In the genomic region with DNA sequence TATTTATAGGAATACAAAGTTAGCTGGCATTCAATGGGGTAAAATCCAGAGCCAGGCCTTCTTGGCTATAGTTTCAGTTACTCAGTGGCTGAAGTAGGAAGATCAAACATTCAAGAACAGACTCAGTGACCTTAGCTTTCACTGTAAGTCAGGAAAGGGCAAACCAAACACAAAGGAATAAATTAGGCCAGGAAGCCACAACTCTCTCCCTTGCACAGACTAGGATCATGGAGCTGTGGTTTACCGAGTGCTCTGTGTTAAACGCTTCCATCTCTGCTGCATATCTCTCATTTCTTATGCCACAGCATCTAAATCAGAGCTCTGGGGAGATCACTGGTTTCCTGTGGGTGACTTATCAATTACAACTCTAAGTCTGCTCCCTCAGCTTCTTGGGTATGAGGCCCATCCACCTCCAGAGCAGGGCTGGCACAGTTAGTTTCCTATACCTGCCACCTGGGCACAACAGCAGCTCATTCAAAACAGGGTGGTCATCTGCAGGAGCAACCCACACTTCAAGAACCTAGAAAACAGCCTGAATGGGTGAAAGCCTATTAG, we compare ENCODE assay signal across 9 mouse cellular contexts. TPM values are rescaled to one million over a fixed set of nuclear protein-coding genes. Genes with fewer than 3 reads are reported as not detected.
DNase-seq lines count a peak whose midpoint lies in the region; ATAC-seq and TF ChIP-seq lines count a peak whose summit lies in the region.
"Had no signal": no experiment of that assay in that cellular context is flagged by ENCODE, and none has a peak within 500 bp of the region (broad histone marks: within the 10 kb centered on the region; RNA-seq: fewer than 3 reads in every experiment).

No protein-coding gene starts in this region.

- no peaks in the 10 kb centered on the region for H3K36me3 ChIP-seq in liver, embryonic 16.5 days (ENCODE audit: control insufficient read depth, insufficient read depth)
- no peaks in the 10 kb centered on the region for H3K36me3 ChIP-seq in liver, embryonic 12.5 days
- no peaks in the 10 kb centered on the region for H3K36me3 ChIP-seq in forebrain, embryonic 12.5 days (replicated peaks)
- no peaks in the 10 kb centered on the region for H3K36me3 ChIP-seq in intestine, embryonic 14.5 days (ENCODE audit: control insufficient read depth, insufficient read depth, low read length)
- no peaks in the 10 kb centered on the region for H3K36me3 ChIP-seq in neural tube, embryonic 15.5 days

- no peak overlapping the region for H3K9ac ChIP-seq in liver, embryonic 16.5 days (ENCODE audit: low read depth, low read length)
- H3K9ac ChIP-seq in liver, embryonic 12.5 days, result no peak overlapping the region
- H3K9ac ChIP-seq in forebrain, embryonic 12.5 days, result 0 out of 2 replicates have a peak overlapping the region, but pooled peaks have one; percentile 17
- H3K9ac ChIP-seq in intestine, embryonic 14.5 days (ENCODE audit: low read length), result no peak overlapping the region
- H3K9ac ChIP-seq in neural tube, embryonic 15.5 days (replicated peaks), result no peak overlapping the region

- no peak overlapping the region for H3K4me3 ChIP-seq in liver, embryonic 16.5 days (ENCODE audit: low read depth, low read length)
- no peak overlapping the region for H3K4me3 ChIP-seq in liver, embryonic 12.5 days
- no peak overlapping the region for H3K4me3 ChIP-seq in forebrain, embryonic 12.5 days (replicated peaks)
- no peak overlapping the region for H3K4me3 ChIP-seq in intestine, embryonic 14.5 days (ENCODE audit: low read depth, low read length)
- H3K4me3 ChIP-seq in neural tube, embryonic 15.5 days (replicated peaks), result no peak overlapping the region
- H3K4me3 ChIP-seq in layer of hippocampus, adult 2 months, result no peak overlapping the region

- H3K27me3 ChIP-seq in liver, embryonic 16.5 days (ENCODE audit: control insufficient read depth, insufficient read depth, low read depth, low read length), result no peaks in the 10 kb centered on the region
- no peaks in the 10 kb centered on the region for H3K27me3 ChIP-seq in liver, embryonic 12.5 days (replicated peaks)
- H3K27me3 ChIP-seq in forebrain, embryonic 12.5 days, result no peaks in the 10 kb centered on the region
- no peaks in the 10 kb centered on the region for H3K27me3 ChIP-seq in intestine, embryonic 14.5 days (replicated peaks; ENCODE audit: control insufficient read depth, insufficient read depth, low read length)
- H3K27me3 ChIP-seq in neural tube, embryonic 15.5 days (replicated peaks), result no peaks in the 10 kb centered on the region

- H3K4me1 ChIP-seq in liver, embryonic 16.5 days (ENCODE audit: control insufficient read depth, low read depth, low read length), result peaks cover 18% of the 10 kb centered on the region
- H3K4me1 ChIP-seq in liver, embryonic 12.5 days, result peaks cover 44% of the 10 kb centered on the region
- H3K4me1 ChIP-seq in forebrain, embryonic 12.5 days, result peaks cover 41% of the 10 kb centered on the region
- peaks cover 32% of the 10 kb centered on the region for H3K4me1 ChIP-seq in intestine, embryonic 14.5 days (replicated peaks; ENCODE audit: control insufficient read depth, insufficient read depth, low read length)
- peaks cover 26% of the 10 kb centered on the region for H3K4me1 ChIP-seq in neural tube, embryonic 15.5 days

- ATAC-seq in liver, embryonic 16.5 days (ENCODE audit: low read depth), result no peak
- ATAC-seq in liver, embryonic 12.5 days, result no peak
- no peak for ATAC-seq in forebrain, embryonic 12.5 days (ENCODE audit: low FRiP score)
- ATAC-seq in intestine, embryonic 14.5 days (replicated peaks; ENCODE audit: low FRiP score, low TSS enrichment, low read depth), result no peak
- no peak for ATAC-seq in neural tube, embryonic 15.5 days (ENCODE audit: low FRiP score)

- peak overlapping the region; percentile 28; the same call in 1 of the 2 replicates for H3K27ac ChIP-seq in liver, embryonic 16.5 days (ENCODE audit: low read length)
- H3K27ac ChIP-seq in liver, embryonic 12.5 days, result no peak overlapping the region
- H3K27ac ChIP-seq in forebrain, embryonic 12.5 days, result peak overlapping the region; percentile 81
- H3K27ac ChIP-seq in intestine, embryonic 14.5 days (ENCODE audit: low read depth), result 0 out of 2 replicates have a peak overlapping the region, but pooled peaks have one; percentile 5
- H3K27ac ChIP-seq in neural tube, embryonic 15.5 days (replicated peaks), result peak overlapping the region; percentile 66
- no peak overlapping the region; the same call in 1 of the 2 replicates for H3K27ac ChIP-seq in layer of hippocampus, adult 2 months

- TF ChIP-seq CTCF in layer of hippocampus, adult 2 months (conservative IDR thresholded peaks at IDR 0.05), result no peak

- no peak for DNase-seq in intestine, embryonic 14.5 days (ENCODE audit: low spot score)
- no peak for DNase-seq in layer of hippocampus, adult 2 months (ENCODE audit: low spot score in 2 of 2)
- DNase-seq in spleen, postnatal 36 days (ENCODE audit: low spot score in 2 of 2), result no peak
- DNase-seq: right cerebral cortex, postnatal 14 days; thymus, postnatal 4 days had no signal

- 19% methylated on average over 2 of the region's 2 CpGs for WGBS in liver, embryonic 16.5 days (ENCODE audit: insufficient replicate concordance)
- 22% methylated on average over 2 of the region's 2 CpGs for WGBS in liver, embryonic 12.5 days (ENCODE audit: insufficient replicate concordance)
- 67% methylated on average over 2 of the region's 2 CpGs for WGBS in forebrain, embryonic 12.5 days
- 72% methylated on average over 2 of the region's 2 CpGs for WGBS in intestine, embryonic 14.5 days
- 53% methylated on average over 2 of the region's 2 CpGs for WGBS in neural tube, embryonic 15.5 days

- no peaks in the 10 kb centered on the region for H3K9me3 ChIP-seq in liver, embryonic 16.5 days (replicated peaks; ENCODE audit: control insufficient read depth, low read length)
- H3K9me3 ChIP-seq in liver, embryonic 12.5 days (replicated peaks), result no peaks in the 10 kb centered on the region
- no peaks in the 10 kb centered on the region for H3K9me3 ChIP-seq in forebrain, embryonic 12.5 days
- no peaks in the 10 kb centered on the region for H3K9me3 ChIP-seq in intestine, embryonic 14.5 days (ENCODE audit: control insufficient read depth, low read length)
- no peaks in the 10 kb centered on the region for H3K9me3 ChIP-seq in neural tube, embryonic 15.5 days (replicated peaks)

- H3K4me2 ChIP-seq in liver, embryonic 16.5 days (ENCODE audit: low read depth, low read length), result no peak overlapping the region
- no peak overlapping the region for H3K4me2 ChIP-seq in liver, embryonic 12.5 days
- H3K4me2 ChIP-seq in forebrain, embryonic 12.5 days, result no peak overlapping the region
- no peak overlapping the region for H3K4me2 ChIP-seq in intestine, embryonic 14.5 days (ENCODE audit: low read length)
- no peak overlapping the region for H3K4me2 ChIP-seq in neural tube, embryonic 15.5 days

RNA-seq across cellular contexts. Expression of a gene that starts 12.6 kb away (rescaled TPM):
- polyA plus RNA-seq in liver, embryonic 16.5 days (2015; fragmentation: Nextera tagmentation; extraction: Ambion mirVana), result 1.9 and 2.0 TPM in 2 replicates
- polyA plus RNA-seq in liver, embryonic 12.5 days (2016; fragmentation: Nextera tagmentation; extraction: Ambion mirVana), result 2.9 and 3.2 TPM in 2 replicates
- 6.1 and 6.2 TPM in 2 replicates for polyA plus RNA-seq in forebrain, embryonic 12.5 days (2016; fragmentation: Nextera tagmentation; extraction: Ambion mirVana)
- polyA plus RNA-seq in intestine, embryonic 14.5 days (2014; fragmentation: Nextera tagmentation; extraction: Ambion mirVana), result 5.8 and 6.0 TPM in 2 replicates
- polyA plus RNA-seq in neural tube, embryonic 15.5 days (2015; fragmentation: Nextera tagmentation; extraction: Ambion mirVana), result 4.4 and 5.3 TPM in 2 replicates
- 1 to 10 TPM; 4.3 to 4.5 TPM for total RNA-seq in layer of hippocampus, adult 2 months (2021)

RNA-seq across cellular contexts. Expression of a gene that starts 13.6 kb away (rescaled TPM):
- 9.5 and 9.7 TPM in 2 replicates for polyA plus RNA-seq in liver, embryonic 16.5 days (2015; fragmentation: Nextera tagmentation; extraction: Ambion mirVana)
- polyA plus RNA-seq in liver, embryonic 12.5 days (2016; fragmentation: Nextera tagmentation; extraction: Ambion mirVana), result 11.4 and 11.9 TPM in 2 replicates
- polyA plus RNA-seq in forebrain, embryonic 12.5 days (2016; fragmentation: Nextera tagmentation; extraction: Ambion mirVana), result 38.8 and 39.9 TPM in 2 replicates
- polyA plus RNA-seq in intestine, embryonic 14.5 days (2014; fragmentation: Nextera tagmentation; extraction: Ambion mirVana), result 17.8 and 18.2 TPM in 2 replicates
- polyA plus RNA-seq in neural tube, embryonic 15.5 days (2015; fragmentation: Nextera tagmentation; extraction: Ambion mirVana), result 51.4 and 58.8 TPM in 2 replicates
- total RNA-seq in layer of hippocampus, adult 2 months (2021), result 10 to 100 TPM; 54.5 to 57.6 TPM

RNA-seq across cellular contexts. Expression of a gene that starts 42.0 kb away (rescaled TPM):
- 9.4 and 11.0 TPM in 2 replicates for polyA plus RNA-seq in liver, embryonic 16.5 days (2015; fragmentation: Nextera tagmentation; extraction: Ambion mirVana)
- 19.3 and 21.1 TPM in 2 replicates for polyA plus RNA-seq in liver, embryonic 12.5 days (2016; fragmentation: Nextera tagmentation; extraction: Ambion mirVana)
- polyA plus RNA-seq in forebrain, embryonic 12.5 days (2016; fragmentation: Nextera tagmentation; extraction: Ambion mirVana), result 29.6 and 29.9 TPM in 2 replicates
- 36.4 and 37.0 TPM in 2 replicates for polyA plus RNA-seq in intestine, embryonic 14.5 days (2014; fragmentation: Nextera tagmentation; extraction: Ambion mirVana)
- 47.3 and 52.1 TPM in 2 replicates for polyA plus RNA-seq in neural tube, embryonic 15.5 days (2015; fragmentation: Nextera tagmentation; extraction: Ambion mirVana)
- total RNA-seq in layer of hippocampus, adult 2 months (2021), result 10 to 100 TPM; 33.8 to 35.5 TPM

RNA-seq across cellular contexts. Expression of a gene that starts 49.6 kb away (rescaled TPM):
- polyA plus RNA-seq in liver, embryonic 16.5 days (2015; fragmentation: Nextera tagmentation; extraction: Ambion mirVana), result 212 and 273 TPM in 2 replicates
- 15.2 and 17.7 TPM in 2 replicates for polyA plus RNA-seq in liver, embryonic 12.5 days (2016; fragmentation: Nextera tagmentation; extraction: Ambion mirVana)
- polyA plus RNA-seq in forebrain, embryonic 12.5 days (2016; fragmentation: Nextera tagmentation; extraction: Ambion mirVana), result 0.45 and 0.50 TPM in 2 replicates
- polyA plus RNA-seq in intestine, embryonic 14.5 days (2014; fragmentation: Nextera tagmentation; extraction: Ambion mirVana), result 0.93 TPM in 1 of 2 replicates, not detected in the other
- 0.95 and 1.1 TPM in 2 replicates for polyA plus RNA-seq in neural tube, embryonic 15.5 days (2015; fragmentation: Nextera tagmentation; extraction: Ambion mirVana)
- under 1 TPM in 1 of 2 experiments, not detected in 1; 0.69 TPM for total RNA-seq in layer of hippocampus, adult 2 months (2021)

RNA-seq across cellular contexts. Expression of a gene that starts 56.0 kb away (rescaled TPM):
- 20.2 and 21.6 TPM in 2 replicates for polyA plus RNA-seq in liver, embryonic 16.5 days (2015; fragmentation: Nextera tagmentation; extraction: Ambion mirVana)
- polyA plus RNA-seq in liver, embryonic 12.5 days (2016; fragmentation: Nextera tagmentation; extraction: Ambion mirVana), result 36.2 and 40.6 TPM in 2 replicates
- 51.0 and 51.4 TPM in 2 replicates for polyA plus RNA-seq in forebrain, embryonic 12.5 days (2016; fragmentation: Nextera tagmentation; extraction: Ambion mirVana)
- polyA plus RNA-seq in intestine, embryonic 14.5 days (2014; fragmentation: Nextera tagmentation; extraction: Ambion mirVana), result 35.7 and 36.8 TPM in 2 replicates
- 163 and 195 TPM in 2 replicates for polyA plus RNA-seq in neural tube, embryonic 15.5 days (2015; fragmentation: Nextera tagmentation; extraction: Ambion mirVana)
- total RNA-seq in layer of hippocampus, adult 2 months (2021), result 100 to 1,000 TPM; 160 to 170 TPM

Comparison
In these comparisons a context has a peak if more than half of its experiments do, and no peak if none do; other contexts are left out.
1. H3K27ac ChIP-seq: peak in liver, embryonic 16.5 days (single experiment), forebrain, embryonic 12.5 days (single experiment), intestine, embryonic 14.5 days (single experiment) and neural tube, embryonic 15.5 days (single experiment); none in liver, embryonic 12.5 days (single experiment) and layer of hippocampus, adult 2 months (single experiment).